Mouse (Mus musculus) testis, postnatal 14 days (tissue): ENCODE measurements around the gene Gm11236.
"Not testable (repeated sequence)": the region's sequence is repeated elsewhere in the genome, so short reads cannot be mapped to it uniquely, and the experiment has no call there.

Source experiments
- DNase-seq: peaks from one replicate; pipeline ENCODE4 v3.0.0; 2021; ENCODE audit warnings: low spot score

Gm11236 gene

DNA sequence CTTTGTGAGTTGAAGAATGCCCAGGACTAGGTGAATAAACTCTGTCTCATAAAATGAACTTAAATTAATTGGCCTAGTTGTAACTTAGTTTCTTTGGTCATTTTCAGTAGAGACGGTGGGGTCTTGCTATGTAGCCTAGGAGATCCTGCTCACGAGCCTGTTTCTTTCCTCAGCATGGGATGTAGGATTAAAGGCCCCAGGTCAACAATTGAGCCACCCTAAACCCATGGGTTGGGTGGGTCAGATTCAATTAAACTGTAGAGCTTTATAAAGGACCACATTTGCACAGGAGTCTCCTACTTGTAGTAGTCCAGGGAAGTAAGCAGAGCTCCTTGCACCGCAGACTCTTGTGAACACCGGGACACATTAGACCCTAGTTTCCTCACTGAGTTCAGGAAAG lies at the start of gene Gm11236:
Gene Gm11236 (plus strand): TSS at position 301 of the 400 bp plus-strand sequence.
- not testable (repeated sequence) for DNase-seq

DNA sequence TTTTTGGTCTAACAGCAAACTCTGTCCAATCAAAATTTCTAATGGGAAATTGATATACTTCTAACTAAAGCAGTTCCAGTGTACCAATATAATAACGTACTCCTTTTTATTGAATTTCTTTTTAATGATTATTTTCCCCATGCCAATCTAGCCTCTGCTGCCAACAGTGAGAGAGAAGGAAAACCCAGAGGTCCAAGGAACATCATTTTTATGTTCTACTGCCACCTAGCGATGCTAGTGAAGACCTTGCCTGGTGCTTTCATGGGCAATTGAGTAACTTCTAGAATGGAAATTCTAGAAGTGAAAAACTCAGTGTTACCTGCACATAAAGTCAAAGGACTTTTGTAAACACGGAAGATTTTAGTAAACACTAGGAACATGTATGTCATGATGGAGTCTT lies 38.7 kb upstream of the Gm11236 start:
- DNase-seq = no peak

DNA sequence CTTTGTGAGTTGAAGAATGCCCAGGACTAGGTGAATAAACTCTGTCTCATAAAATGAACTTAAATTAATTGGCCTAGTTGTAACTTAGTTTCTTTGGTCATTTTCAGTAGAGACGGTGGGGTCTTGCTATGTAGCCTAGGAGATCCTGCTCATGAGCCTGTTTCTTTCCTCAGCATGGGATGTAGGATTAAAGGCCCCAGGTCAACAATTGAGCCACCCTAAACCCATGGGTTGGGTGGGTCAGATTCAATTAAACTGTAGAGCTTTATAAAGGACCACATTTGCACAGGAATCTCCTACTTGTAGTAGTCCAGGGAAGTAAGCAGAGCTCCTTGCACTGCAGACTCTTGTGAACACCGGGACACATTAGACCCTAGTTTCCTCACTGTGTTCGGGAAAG lies 30.3 kb upstream of the Gm11236 start, which contains the start of gene Gm11238:
Gene Gm11238 (plus strand): TSS at position 301 of the 400 bp plus-strand sequence.
- DNase-seq = not testable (repeated sequence)

DNA sequence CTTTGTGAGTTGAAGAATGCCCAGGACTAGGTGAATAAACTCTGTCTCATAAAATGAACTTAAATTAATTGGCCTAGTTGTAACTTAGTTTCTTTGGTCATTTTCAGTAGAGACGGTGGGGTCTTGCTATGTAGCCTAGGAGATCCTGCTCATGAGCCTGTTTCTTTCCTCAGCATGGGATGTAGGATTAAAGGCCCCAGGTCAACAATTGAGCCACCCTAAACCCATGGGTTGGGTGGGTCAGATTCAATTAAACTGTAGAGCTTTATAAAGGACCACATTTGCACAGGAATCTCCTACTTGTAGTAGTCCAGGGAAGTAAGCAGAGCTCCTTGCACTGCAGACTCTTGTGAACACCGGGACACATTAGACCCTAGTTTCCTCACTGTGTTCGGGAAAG lies 15.2 kb upstream of the Gm11236 start, which contains the start of gene Gm11237:
Gene Gm11237 (plus strand): TSS at position 301 of the 400 bp plus-strand sequence.
- DNase-seq = not testable (repeated sequence)

DNA sequence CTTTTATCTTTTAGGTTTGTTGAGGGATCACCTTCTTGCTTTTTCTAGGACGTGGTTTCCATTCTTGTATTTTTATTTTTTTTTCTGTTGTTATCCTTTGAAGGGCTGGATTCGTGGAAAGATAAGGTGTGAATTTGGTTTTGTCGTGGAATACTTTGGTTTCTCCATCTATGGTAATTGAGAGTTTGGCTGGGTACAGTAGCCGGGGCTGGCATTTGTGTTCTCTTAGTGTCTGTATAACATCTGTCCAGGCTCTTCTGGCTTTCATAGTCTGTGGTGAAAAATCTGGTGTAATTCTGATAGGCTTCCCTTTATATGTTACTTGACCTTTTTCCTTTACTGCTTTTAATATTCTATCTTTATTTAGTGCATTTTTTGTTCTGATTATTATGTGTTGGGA lies 23.9 kb downstream of the Gm11236 start:
- DNase-seq = not testable (repeated sequence)

DNA sequence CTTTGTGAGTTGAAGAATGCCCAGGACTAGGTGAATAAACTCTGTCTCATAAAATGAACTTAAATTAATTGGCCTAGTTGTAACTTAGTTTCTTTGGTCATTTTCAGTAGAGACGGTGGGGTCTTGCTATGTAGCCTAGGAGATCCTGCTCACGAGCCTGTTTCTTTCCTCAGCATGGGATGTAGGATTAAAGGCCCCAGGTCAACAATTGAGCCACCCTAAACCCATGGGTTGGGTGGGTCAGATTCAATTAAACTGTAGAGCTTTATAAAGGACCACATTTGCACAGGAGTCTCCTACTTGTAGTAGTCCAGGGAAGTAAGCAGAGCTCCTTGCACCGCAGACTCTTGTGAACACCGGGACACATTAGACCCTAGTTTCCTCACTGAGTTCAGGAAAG lies 30.1 kb downstream of the Gm11236 start, which contains the start of gene Gm11239:
Gene Gm11239 (plus strand): TSS at position 301 of the 400 bp plus-strand sequence.
- not testable (repeated sequence) for DNase-seq

DNA sequence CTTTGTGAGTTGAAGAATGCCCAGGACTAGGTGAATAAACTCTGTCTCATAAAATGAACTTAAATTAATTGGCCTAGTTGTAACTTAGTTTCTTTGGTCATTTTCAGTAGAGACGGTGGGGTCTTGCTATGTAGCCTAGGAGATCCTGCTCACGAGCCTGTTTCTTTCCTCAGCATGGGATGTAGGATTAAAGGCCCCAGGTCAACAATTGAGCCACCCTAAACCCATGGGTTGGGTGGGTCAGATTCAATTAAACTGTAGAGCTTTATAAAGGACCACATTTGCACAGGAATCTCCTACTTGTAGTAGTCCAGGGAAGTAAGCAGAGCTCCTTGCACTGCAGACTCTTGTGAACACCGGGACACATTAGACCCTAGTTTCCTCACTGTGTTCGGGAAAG lies 45.3 kb downstream of the Gm11236 start, which contains the start of gene Gm428:
Gene Gm428 (plus strand): TSS at position 301 of the 400 bp plus-strand sequence.
- DNase-seq = not testable (repeated sequence)
